Mouse (Mus musculus) spleen, adult 2 months (tissue): ENCODE data around the gene Tut7. TPM values are rescaled to one million over a fixed set of nuclear protein-coding genes. Genes with fewer than 3 reads are reported as not detected.

ENCODE experiments used
- DNase-seq, 2 experiments: peaks; one replicate each; pipeline versions ENCODE4 v3.0.0 to v3.0.0-alpha.2; 2012 to 2021; ENCODE audit warnings: low spot score in 2 of 2, low read depth in 1 of 2
- H3K27ac ChIP-seq: fragments of 200-500 bp; 2 replicates; pipeline ENCODE4 v1.5.1; 2012; ENCODE audit warnings: low read length, inconsistent platforms; ENCODE audit not compliant: insufficient read depth
- H3K27me3 ChIP-seq: fragments of 200-500 bp; 2 replicates; pipeline ENCODE4 v1.6.1; 2012; ENCODE audit warnings: mild to moderate bottlenecking, moderate library complexity, low read length, inconsistent platforms; ENCODE audit not compliant: control insufficient read depth, insufficient read depth
- H3K36me3 ChIP-seq: fragments of 200-500 bp; 2 replicates; pipeline ENCODE4 v1.6.1; 2012; ENCODE audit warnings: mild to moderate bottlenecking, low read length, inconsistent platforms; ENCODE audit not compliant: control insufficient read depth, insufficient read depth
- H3K4me1 ChIP-seq: fragments of 200-500 bp; 2 replicates; pipeline ENCODE4 v1.6.1; 2011; ENCODE audit warnings: inconsistent platforms; ENCODE audit not compliant: control insufficient read depth, insufficient read depth, insufficient read length
- H3K4me3 ChIP-seq: fragments of 200-500 bp; 2 replicates; pipeline ENCODE4 v1.5.1; 2011; ENCODE audit warnings: mild to moderate bottlenecking, inconsistent platforms; ENCODE audit not compliant: insufficient read depth, insufficient read length; ENCODE audit errors: extremely low read depth
- CTCF ChIP-seq: fragments of 200-500 bp; IDR thresholded peaks from 2 replicates; pipeline ENCODE4 v1.5.1; 2011; ENCODE audit warnings: mild to moderate bottlenecking, inconsistent platforms; ENCODE audit not compliant: insufficient read depth, insufficient read length, insufficient replicate concordance; ENCODE audit errors: extremely low read depth
- POLR2A ChIP-seq: fragments of 200-500 bp; IDR thresholded peaks from 2 replicates; pipeline ENCODE4 v1.6.1; 2011; ENCODE audit warnings: low read depth, low read length, inconsistent platforms
- WGBS: fragments of 180-500 bp; shearing (Covaris S2); methylation state at CpG from one replicate; pipeline ENCODE4 v1.1.7; 2018; 5-methylcytosine and 5-hydroxymethylcytosine counted together
- polyA plus RNA-seq: library from polyadenylated mRNA; depleted of rRNA; stranded (reverse); fragments of >200 nt; gene quantifications from 2 replicates; pipeline ENCODE4 v1.2.3, GENCODE M21; 2012

The Tut7 gene
- polyA plus RNA-seq, 1 experiment: 22.2 TPM

DNA sequence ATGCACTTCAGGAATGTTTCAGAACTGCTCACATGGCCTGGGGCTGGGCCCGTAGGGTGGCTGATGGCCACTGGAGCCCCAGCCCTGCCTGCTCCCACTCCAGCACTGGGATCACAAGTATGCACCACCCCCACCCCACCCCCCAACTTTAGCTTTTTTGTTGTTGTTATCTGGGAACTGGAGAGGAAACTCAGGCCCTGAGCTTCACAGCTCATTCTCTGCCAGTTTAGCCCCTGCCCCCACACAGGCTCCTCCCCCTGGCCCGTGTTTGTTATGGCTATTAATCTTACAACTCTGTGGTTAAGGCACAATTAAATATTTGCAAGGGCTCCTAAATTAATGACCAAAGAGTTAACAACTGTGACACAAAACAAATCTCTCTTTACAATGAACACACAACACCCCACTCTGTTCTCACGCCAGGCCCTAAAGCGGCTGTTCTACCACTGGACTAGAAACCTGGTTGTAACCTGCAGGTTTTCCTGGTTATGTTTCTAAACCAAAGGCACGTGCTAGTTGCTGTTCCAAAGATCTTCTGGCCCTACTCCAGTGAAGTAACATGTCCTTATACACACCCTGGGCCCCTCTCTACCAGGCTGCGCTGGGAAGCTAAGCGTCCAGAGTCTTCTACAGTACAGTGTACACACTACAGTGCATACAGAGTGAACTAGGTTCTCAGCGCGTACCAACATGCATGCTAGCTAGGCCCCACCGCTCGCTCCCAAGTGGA lies 56.0 kb downstream of the Tut7 start:
- TF ChIP-seq CTCF (no peak), POLR2A (no peak)
- H3K4me1 ChIP-seq: peaks cover 6% of the 10 kb centered on the region; the same call in 1 of the 2 replicates
- H3K27ac ChIP-seq: no peak overlapping the region
- no peak overlapping the region for H3K4me3 ChIP-seq
- DNase-seq: no peak
- 80% methylated on average over 11 of the region's 11 CpGs for WGBS
- peaks cover 3% of the 10 kb centered on the region for H3K36me3 ChIP-seq
- H3K27me3 ChIP-seq: no peaks in the 10 kb centered on the region

DNA sequence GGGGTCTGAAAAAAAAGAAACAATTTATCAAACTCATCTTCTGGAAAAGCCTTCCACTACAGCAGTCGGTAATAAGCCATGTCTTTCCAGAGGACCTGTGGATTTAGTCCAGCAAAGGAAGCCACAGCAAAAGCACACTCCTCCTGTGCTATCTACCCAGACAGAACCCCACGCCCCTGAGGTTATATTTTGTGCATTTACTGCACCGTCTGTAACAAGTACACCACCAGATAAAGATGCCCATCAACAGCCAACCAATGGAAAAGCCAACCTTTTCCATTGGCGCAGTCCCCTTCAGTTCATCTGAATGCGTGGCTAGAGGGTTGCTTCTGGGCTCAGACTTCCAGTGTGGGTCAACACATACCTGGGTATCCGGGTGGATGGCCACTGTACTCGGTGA lies 60.2 kb downstream of the Tut7 start:
- 89% methylated on average over 7 of the region's 7 CpGs for WGBS
- Histone ChIP-seq H3K36me3 (peaks cover 10% of the 10 kb centered on the region), H3K27ac (no peak overlapping the region), H3K4me1 (no peaks in the 10 kb centered on the region), H3K27me3 (no peaks in the 10 kb centered on the region), H3K4me3 (no peak overlapping the region)
- no peak for DNase-seq
- TF ChIP-seq CTCF (no peak), POLR2A (no peak)

DNA sequence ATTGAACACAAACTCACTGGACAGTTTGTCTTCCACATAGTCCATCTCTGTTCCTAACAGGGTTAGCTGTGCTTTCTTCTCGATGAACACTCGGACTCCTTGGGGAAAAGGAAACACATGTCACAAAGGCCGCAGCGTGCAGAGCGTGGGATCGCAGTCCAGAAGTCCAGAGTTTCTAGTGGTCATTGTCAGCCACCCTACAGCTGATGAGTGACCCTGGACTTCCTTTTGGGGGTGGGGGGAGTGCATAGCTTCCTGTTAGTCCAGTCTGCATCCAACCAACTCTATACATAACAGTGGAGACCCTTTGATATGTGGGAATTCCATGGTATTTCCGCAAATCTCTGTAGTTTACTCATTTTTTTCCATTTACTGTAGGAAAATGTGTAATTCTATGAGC lies 66.0 kb downstream of the Tut7 start:
- DNase-seq: no peak
- Histone ChIP-seq H3K27me3 (no peaks in the 10 kb centered on the region), H3K27ac (no peak overlapping the region), H3K36me3 (peaks cover 21% of the 10 kb centered on the region), H3K4me1 (no peaks in the 10 kb centered on the region), H3K4me3 (no peak overlapping the region)
- WGBS: 92% methylated on average over 7 of the region's 7 CpGs
- TF ChIP-seq CTCF (no peak), POLR2A (no peak)

DNA sequence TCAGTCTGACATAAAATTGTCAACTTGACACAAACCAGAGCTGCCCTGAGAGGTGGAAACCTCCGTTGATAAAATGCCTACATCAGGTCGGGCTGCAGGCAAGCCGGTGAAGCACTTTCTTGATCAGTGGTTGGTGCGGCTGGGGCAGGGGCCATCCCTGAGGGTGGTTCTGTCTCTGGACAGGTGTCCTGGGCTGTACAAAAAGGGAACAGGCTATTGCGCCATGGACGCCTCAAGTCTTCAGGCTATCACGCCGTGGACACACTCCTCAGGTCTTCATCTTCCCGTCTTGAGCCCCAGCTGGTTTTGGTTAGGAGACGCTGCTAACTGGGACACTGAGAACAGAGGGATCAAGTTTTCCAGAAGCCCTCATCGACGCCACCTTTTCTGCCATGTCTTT lies 72.6 kb downstream of the Tut7 start:
- Histone ChIP-seq H3K4me3 (no peak overlapping the region), H3K27me3 (no peaks in the 10 kb centered on the region), H3K27ac (no peak overlapping the region), H3K36me3 (peaks cover 6% of the 10 kb centered on the region), H3K4me1 (no peaks in the 10 kb centered on the region)
- TF ChIP-seq CTCF (no peak), POLR2A (no peak)
- no peak for DNase-seq
- 86% methylated on average over 12 of the region's 12 CpGs for WGBS

DNA sequence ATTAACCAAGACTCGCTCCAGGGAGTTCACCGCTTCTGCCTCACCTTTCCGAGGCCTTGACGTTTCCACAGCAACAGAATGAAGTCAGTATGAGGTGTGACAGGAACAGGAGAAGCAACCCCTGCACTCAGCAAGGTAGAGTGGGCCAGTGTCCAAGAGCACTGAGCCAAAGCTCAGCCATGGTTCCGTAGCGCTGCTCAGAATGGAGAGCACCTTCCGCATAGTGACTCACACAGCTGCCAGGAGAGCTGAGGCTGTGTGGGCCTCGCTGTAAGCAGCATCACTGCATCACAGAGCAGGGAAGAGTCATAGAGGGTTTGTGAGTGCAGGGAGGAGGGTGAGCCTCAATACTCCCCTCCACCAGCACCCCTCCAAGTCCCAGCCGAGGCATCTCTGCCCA lies 76.2 kb downstream of the Tut7 start, which contains the start of gene 1700014D04Rik:
1700014D04Rik (minus strand) TSS at position 42 of the 400 bp plus-strand sequence.
- TF ChIP-seq POLR2A: no peak
- TF ChIP-seq CTCF: no peak
- Histone ChIP-seq H3K27me3 (no peaks in the 10 kb centered on the region), H3K4me1 (no peaks in the 10 kb centered on the region), H3K4me3 (no peak within 1 kb of the TSS), H3K27ac (no peak within 1 kb of the TSS), H3K36me3 (no peaks in the 10 kb centered on the region)
- no peak for DNase-seq
- 95% methylated on average over 9 of the region's 9 CpGs for WGBS

DNA sequence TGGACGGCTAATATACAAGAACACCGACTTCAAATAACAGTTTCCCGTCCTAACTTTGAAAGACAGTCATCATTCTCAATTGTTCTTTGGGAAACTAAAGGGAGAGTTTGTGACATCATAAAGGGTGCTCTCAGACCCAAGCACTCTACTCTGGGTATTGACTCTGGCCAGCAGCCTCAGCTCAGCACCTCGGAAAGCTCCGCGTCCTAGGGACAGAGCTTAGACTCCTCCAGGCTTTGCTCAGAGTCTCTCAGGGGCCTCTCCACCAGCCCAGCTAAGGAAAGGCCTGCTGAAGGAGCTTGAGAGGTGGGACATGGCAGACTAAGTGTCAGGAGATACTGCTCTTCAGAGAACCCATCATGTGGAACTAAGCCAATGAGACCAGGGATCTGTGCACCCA lies 76.8 kb downstream of the Tut7 start:
- WGBS: 97% methylated on average over 6 of the region's 6 CpGs
- Histone ChIP-seq H3K4me1 (no peaks in the 10 kb centered on the region), H3K27ac (no peak overlapping the region), H3K36me3 (no peaks in the 10 kb centered on the region), H3K4me3 (no peak overlapping the region), H3K27me3 (no peaks in the 10 kb centered on the region)
- DNase-seq: no peak
- TF ChIP-seq CTCF (no peak), POLR2A (no peak)

DNA sequence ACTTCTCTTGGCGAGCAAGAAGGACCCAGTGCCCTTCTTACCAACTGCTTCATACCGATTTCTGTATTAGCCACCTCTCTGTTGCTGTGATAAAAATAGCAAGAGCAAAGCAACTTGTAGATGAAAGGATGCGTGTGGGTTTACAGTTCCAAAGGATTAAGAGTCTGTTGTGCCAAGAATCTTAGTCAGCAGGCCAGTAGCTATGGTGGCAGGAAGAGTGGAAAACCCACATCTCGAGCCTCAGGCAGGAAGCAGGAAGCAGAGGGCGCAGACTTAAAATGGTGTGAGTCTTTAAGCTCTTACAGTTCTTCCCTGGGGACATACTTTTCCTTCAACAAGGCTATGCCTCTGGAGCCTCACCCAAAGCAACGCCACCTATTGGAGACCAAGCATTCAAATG lies 77.5 kb downstream of the Tut7 start:
- no peak overlapping the region for H3K27ac ChIP-seq
- no peaks in the 10 kb centered on the region for H3K36me3 ChIP-seq
- TF ChIP-seq POLR2A (no peak), CTCF (no peak)
- H3K4me3 ChIP-seq: no peak overlapping the region
- no peaks in the 10 kb centered on the region for H3K27me3 ChIP-seq
- no peaks in the 10 kb centered on the region for H3K4me1 ChIP-seq
- no peak for DNase-seq
- WGBS: 44% methylated on average over 6 of the region's 6 CpGs
